ENCODE assay signal across 11 mouse cellular contexts in the genomic region with DNA sequence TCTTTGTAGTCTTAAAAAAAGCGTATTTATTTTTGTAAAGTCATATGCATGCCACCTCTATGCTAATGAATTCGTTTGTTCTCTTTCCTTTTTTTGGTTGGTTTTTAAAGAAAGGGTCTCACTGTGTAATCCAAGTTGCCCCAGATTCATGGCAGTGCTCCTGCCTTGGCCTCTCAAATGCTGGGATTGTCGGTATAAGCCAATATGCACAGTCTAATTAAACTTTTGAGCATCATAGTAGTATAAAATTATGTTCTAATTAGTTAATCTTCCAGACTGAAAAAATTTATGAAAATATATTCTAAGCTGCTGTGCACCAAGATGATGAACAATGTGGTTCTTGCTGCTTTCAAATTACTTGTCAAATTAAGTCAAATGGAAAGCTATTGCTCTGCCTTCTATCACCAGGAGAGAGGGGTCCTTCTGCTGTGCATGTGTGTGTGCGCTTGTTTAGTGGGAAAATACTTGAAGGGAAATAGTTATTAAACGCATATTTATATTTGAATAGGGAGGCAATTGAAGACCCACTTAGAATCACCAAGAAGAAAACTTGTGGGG. TPM values are rescaled to one million over a fixed set of nuclear protein-coding genes. Genes with fewer than 3 reads are reported as not detected.
A peak's percentile ranks its signal among the peaks of the same experiment; 100 is the strongest.
DNase-seq lines count a peak whose midpoint lies in the region; ATAC-seq and TF ChIP-seq lines count a peak whose summit lies in the region.
"Had no signal": no experiment of that assay in that cellular context is flagged by ENCODE, and none has a peak within 500 bp of the region (broad histone marks: within the 10 kb centered on the region; RNA-seq: fewer than 3 reads in every experiment).

No protein-coding gene starts in this region.

- no peak for DNase-seq in embryonic facial prominence, embryonic 14.5 days (ENCODE audit: low spot score)
- no peak for DNase-seq in spleen, postnatal 10 days (ENCODE audit: low spot score in 2 of 2)
- DNase-seq in cerebellum, adult 2 months: no peak
- DNase-seq: adrenal gland, postnatal 36 days; lung, postnatal 4 days; spleen, adult 18-20 months had no signal

- H3K9me3 ChIP-seq in hindbrain, embryonic 12.5 days (replicated peaks): no peaks in the 10 kb centered on the region
- no peaks in the 10 kb centered on the region for H3K9me3 ChIP-seq in hindbrain, embryonic 13.5 days
- H3K9me3 ChIP-seq in embryonic facial prominence, embryonic 14.5 days (ENCODE audit: control insufficient read depth, low read length): no peaks in the 10 kb centered on the region
- no peaks in the 10 kb centered on the region for H3K9me3 ChIP-seq in intestine, embryonic 16.5 days (ENCODE audit: control insufficient read depth, low read length)

- no peak overlapping the region for H3ac ChIP-seq in myocyte (ENCODE audit: control insufficient read depth, insufficient read length)

- H3K4me2 ChIP-seq in hindbrain, embryonic 12.5 days (replicated peaks): peak overlapping the region; percentile 43; the same call in 1 of the 2 replicates
- no peak overlapping the region for H3K4me2 ChIP-seq in hindbrain, embryonic 13.5 days
- peak overlapping the region; percentile 51 for H3K4me2 ChIP-seq in embryonic facial prominence, embryonic 14.5 days (ENCODE audit: low read depth, low read length)
- peak overlapping the region; percentile 54; the same call in 1 of the 2 replicates for H3K4me2 ChIP-seq in intestine, embryonic 16.5 days (ENCODE audit: low read depth, low read length)
- peak overlapping the region; percentile 85 for H3K4me2 ChIP-seq in myocyte (ENCODE audit: low read depth)

- 0 out of 2 replicates have a peak, but pooled peaks cover 3% of the 10 kb centered on the region for H3K4me1 ChIP-seq in hindbrain, embryonic 12.5 days
- H3K4me1 ChIP-seq in hindbrain, embryonic 13.5 days (replicated peaks): 0 out of 2 replicates have a peak, but pooled peaks cover 5% of the 10 kb centered on the region
- peaks cover 11% of the 10 kb centered on the region; the same call in 1 of the 2 replicates for H3K4me1 ChIP-seq in embryonic facial prominence, embryonic 14.5 days (ENCODE audit: control insufficient read depth, insufficient read depth, low read length)
- no peaks in the 10 kb centered on the region for H3K4me1 ChIP-seq in intestine, embryonic 16.5 days (ENCODE audit: control insufficient read depth, insufficient read depth, low read length)
- no peaks in the 10 kb centered on the region for H3K4me1 ChIP-seq in cerebellum, adult 2 months (ENCODE audit: control insufficient read depth, insufficient read depth, low read length)

- ATAC-seq in hindbrain, embryonic 12.5 days (ENCODE audit: low FRiP score): no peak
- ATAC-seq in hindbrain, embryonic 13.5 days (ENCODE audit: low FRiP score): no peak
- ATAC-seq in embryonic facial prominence, embryonic 14.5 days (ENCODE audit: low read depth): no peak
- ATAC-seq in intestine, embryonic 16.5 days: no peak
- ATAC-seq in cerebellum, adult (ENCODE audit: insufficient number of reproducible peaks, low FRiP score, low TSS enrichment): no peak

- H3K36me3 ChIP-seq in hindbrain, embryonic 12.5 days: no peaks in the 10 kb centered on the region
- no peaks in the 10 kb centered on the region for H3K36me3 ChIP-seq in hindbrain, embryonic 13.5 days
- no peaks in the 10 kb centered on the region for H3K36me3 ChIP-seq in embryonic facial prominence, embryonic 14.5 days (ENCODE audit: control insufficient read depth, insufficient read depth, low read length)
- H3K36me3 ChIP-seq in intestine, embryonic 16.5 days (ENCODE audit: control insufficient read depth, insufficient read depth, low read length): no peaks in the 10 kb centered on the region
- H3K36me3 ChIP-seq in myocyte (ENCODE audit: control insufficient read depth, insufficient read depth): no peaks in the 10 kb centered on the region

- no peak for TF ChIP-seq CTCF in cerebellum, adult 2 months (IDR thresholded peaks at IDR 0.05; ENCODE audit: borderline replicate concordance, insufficient read depth, low read depth, low read length)

- H3K27ac ChIP-seq in hindbrain, embryonic 12.5 days: no peak overlapping the region
- no peak overlapping the region for H3K27ac ChIP-seq in hindbrain, embryonic 13.5 days
- no peak overlapping the region for H3K27ac ChIP-seq in embryonic facial prominence, embryonic 14.5 days (replicated peaks; ENCODE audit: low read depth, low read length)
- H3K27ac ChIP-seq in intestine, embryonic 16.5 days (ENCODE audit: low read length): no peak overlapping the region
- no peak overlapping the region for H3K27ac ChIP-seq in cerebellum, adult 2 months (ENCODE audit: insufficient read depth, low read length)

- no peaks in the 10 kb centered on the region for H3K79me2 ChIP-seq in myocyte (ENCODE audit: control insufficient read depth, insufficient read depth)

- no peak overlapping the region for H3K4me3 ChIP-seq in hindbrain, embryonic 12.5 days
- no peak overlapping the region for H3K4me3 ChIP-seq in hindbrain, embryonic 13.5 days
- H3K4me3 ChIP-seq in embryonic facial prominence, embryonic 14.5 days (ENCODE audit: low read depth, low read length): peak overlapping the region; percentile 28
- no peak overlapping the region for H3K4me3 ChIP-seq in intestine, embryonic 16.5 days (ENCODE audit: low read length)
- peak overlapping the region; percentile 11 for H3K4me3 ChIP-seq in myocyte
- H3K4me3 ChIP-seq in cerebellum, adult 2 months (replicated peaks; ENCODE audit: insufficient read depth, low read depth, low read length): no peak overlapping the region

- no peak overlapping the region for H3K9ac ChIP-seq in hindbrain, embryonic 12.5 days
- H3K9ac ChIP-seq in hindbrain, embryonic 13.5 days: no peak overlapping the region
- H3K9ac ChIP-seq in embryonic facial prominence, embryonic 14.5 days (ENCODE audit: low read depth, low read length): no peak overlapping the region
- H3K9ac ChIP-seq in intestine, embryonic 16.5 days (ENCODE audit: low read depth, low read length): no peak overlapping the region

- TF ChIP-seq POLR2A in myocyte (IDR thresholded peaks at IDR 0.05; ENCODE audit: insufficient read length, low read depth): no peak
- no peak for TF ChIP-seq POLR2A in cerebellum, adult 2 months (IDR thresholded peaks at IDR 0.05; ENCODE audit: borderline replicate concordance, insufficient read depth, low read length)

- H3K27me3 ChIP-seq in hindbrain, embryonic 12.5 days: no peaks in the 10 kb centered on the region
- H3K27me3 ChIP-seq in hindbrain, embryonic 13.5 days: peaks cover 3% of the 10 kb centered on the region; the same call in 1 of the 2 replicates
- H3K27me3 ChIP-seq in embryonic facial prominence, embryonic 14.5 days (replicated peaks; ENCODE audit: control insufficient read depth, insufficient read depth, low read length): no peaks in the 10 kb centered on the region
- no peaks in the 10 kb centered on the region; the same call in 1 of the 2 replicates for H3K27me3 ChIP-seq in intestine, embryonic 16.5 days (replicated peaks; ENCODE audit: control insufficient read depth, insufficient read depth, low read length)
- H3K27me3 ChIP-seq in myocyte (ENCODE audit: control insufficient read depth, insufficient read depth, insufficient read length): no peaks in the 10 kb centered on the region
- no peaks in the 10 kb centered on the region; the same call in 1 of the 2 replicates for H3K27me3 ChIP-seq in cerebellum, adult 2 months (ENCODE audit: control insufficient read depth, insufficient read depth, low read length)

- 44% methylated on average over 5 of the region's 5 CpGs for WGBS in hindbrain, embryonic 12.5 days
- 37% methylated on average over 5 of the region's 5 CpGs for WGBS in hindbrain, embryonic 13.5 days
- WGBS in embryonic facial prominence, embryonic 14.5 days: 34% methylated on average over 5 of the region's 5 CpGs
- WGBS in intestine, embryonic 16.5 days: 38% methylated on average over 5 of the region's 5 CpGs
- 30% methylated on average over 5 of the region's 5 CpGs for WGBS in cerebellum, adult 2 months

TF ChIP-seq in myocyte, 11 proteins besides CTCF, POLR2A, EP300 and RAD21:
- no peak for TF ChIP-seq REST (IDR thresholded peaks at IDR 0.05; ENCODE audit: insufficient read depth, insufficient read length)
- TF ChIP-seq MAX (IDR thresholded peaks at IDR 0.05; ENCODE audit: low read depth): no peak
- TF ChIP-seq CEBPB (IDR thresholded peaks at IDR 0.05; ENCODE audit: insufficient read depth, poor library complexity, severe bottlenecking): no peak
- no peak for TF ChIP-seq POLR2AphosphoS2 (IDR thresholded peaks at IDR 0.05; ENCODE audit: insufficient read length, low read depth)
- TF ChIP-seq E2F4 (IDR thresholded peaks at IDR 0.05; ENCODE audit: insufficient read depth): no peak
- no peak for TF ChIP-seq SRF (IDR thresholded peaks at IDR 0.05; ENCODE audit: control insufficient read depth, insufficient read length, low read depth)
- TF ChIP-seq TCF3 (IDR thresholded peaks at IDR 0.05; ENCODE audit: insufficient read length, low read depth): no peak
- TF ChIP-seq MYOD1 (IDR thresholded peaks at IDR 0.05; ENCODE audit: control insufficient read depth in 1 of 3, insufficient read length in 2 of 3, low read depth in 2 of 3): no peak
- no peak for TF ChIP-seq TCF12 (IDR thresholded peaks at IDR 0.05; ENCODE audit: insufficient read depth, poor library complexity, severe bottlenecking)
- no peak for TF ChIP-seq USF1 (IDR thresholded peaks at IDR 0.05; ENCODE audit: low read depth)
- no peak for TF ChIP-seq MYOG (IDR thresholded peaks at IDR 0.05; ENCODE audit: control insufficient read depth in 1 of 3, insufficient read depth in 1 of 3, insufficient read length in 2 of 3, low read depth in 2 of 3)

RNA-seq across cellular contexts. Expression of gene Tigd4, which starts 2.4 kb away (rescaled TPM):
- polyA plus RNA-seq in hindbrain, embryonic 12.5 days (2016; fragmentation: Nextera tagmentation; extraction: Ambion mirVana): 0.20 TPM in 1 of 2 replicates, not detected in the other
- polyA plus RNA-seq in hindbrain, embryonic 13.5 days (2015; fragmentation: Nextera tagmentation; extraction: Ambion mirVana): 0.05 TPM in 1 of 2 replicates, not detected in the other
- 2.0 and 2.7 TPM in 2 replicates for polyA plus RNA-seq in embryonic facial prominence, embryonic 14.5 days (2014; fragmentation: Nextera tagmentation; extraction: Ambion mirVana)
- not detected in 2 replicates for polyA plus RNA-seq in intestine, embryonic 16.5 days (2015; fragmentation: Nextera tagmentation; extraction: Ambion mirVana)
- 0.01 TPM for polyA plus RNA-seq in myocyte (2012; fragmentation: generic; extraction: Trizol)
- 0.06 and 0.11 TPM in 2 replicates for polyA plus RNA-seq in cerebellum, adult 2 months (2012; rRNA removed)

RNA-seq across cellular contexts. Expression of gene Arfip1, which starts 13.3 kb away (rescaled TPM):
- polyA plus RNA-seq in hindbrain, embryonic 12.5 days (2016; fragmentation: Nextera tagmentation; extraction: Ambion mirVana): 33.1 and 39.9 TPM in 2 replicates
- polyA plus RNA-seq in hindbrain, embryonic 13.5 days (2015; fragmentation: Nextera tagmentation; extraction: Ambion mirVana): 27.2 and 27.5 TPM in 2 replicates
- 55.3 and 56.5 TPM in 2 replicates for polyA plus RNA-seq in embryonic facial prominence, embryonic 14.5 days (2014; fragmentation: Nextera tagmentation; extraction: Ambion mirVana)
- polyA plus RNA-seq in intestine, embryonic 16.5 days (2015; fragmentation: Nextera tagmentation; extraction: Ambion mirVana): 49.0 and 50.8 TPM in 2 replicates
- polyA plus RNA-seq in myocyte (2012; fragmentation: generic; extraction: Trizol): 28.2 TPM
- 16.6 and 17.1 TPM in 2 replicates for polyA plus RNA-seq in cerebellum, adult 2 months (2012; rRNA removed)

Comparison
In these comparisons a context has a peak if more than half of its experiments do, and no peak if none do; other contexts are left out.
1. H3K4me3 ChIP-seq: peak in embryonic facial prominence, embryonic 14.5 days (single experiment) and myocyte (single experiment); none in hindbrain, embryonic 12.5 days (single experiment), hindbrain, embryonic 13.5 days (single experiment), intestine, embryonic 16.5 days (single experiment) and cerebellum, adult 2 months (single experiment).